Mouse (Mus musculus): ENCODE data around the gene 2300002M23Rik. TPM values are rescaled to one million over a fixed set of nuclear protein-coding genes. Genes with fewer than 3 reads are reported as not detected.

2300002M23Rik gene
- total RNA-seq, 2 experiments from 2014 or later: not detected

GRCm38 (mm10) chr17:35556186-35556765, 11.0 kb upstream of the 2300002M23Rik start:
- no peak for DNase-seq (ENCODE audit: low spot score in 2 of 2)

GRCm38 (mm10) chr17:35556812-35557211, 10.4 kb upstream of the 2300002M23Rik start:
- DNase-seq (ENCODE audit: low spot score in 2 of 2): peak; percentile 25 to 62

GRCm38 (mm10) chr17:35557351-35557750, 9.9 kb upstream of the 2300002M23Rik start:
- no peak for DNase-seq (ENCODE audit: low spot score in 2 of 2)

DNA sequence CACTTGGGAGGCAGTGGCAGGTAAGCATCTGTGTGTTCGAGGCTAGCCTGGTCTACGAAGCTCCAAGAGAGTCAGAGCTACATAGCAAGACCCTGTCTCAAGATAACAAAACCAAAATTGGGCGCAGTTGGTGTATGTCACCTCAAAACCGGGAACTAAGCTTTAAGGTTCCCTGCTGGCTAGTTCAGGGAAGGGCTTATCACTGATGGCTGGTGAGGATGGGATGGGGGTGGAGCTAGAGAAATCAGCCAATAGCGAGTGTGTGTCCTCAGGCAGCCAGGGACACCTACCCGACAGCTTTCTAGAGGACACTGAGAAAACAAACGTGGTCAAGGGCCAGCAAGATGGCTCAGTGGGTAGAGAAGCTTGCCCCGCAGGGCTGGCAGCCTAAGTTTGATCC, 9.0 kb upstream of the 2300002M23Rik start:
- DNase-seq (ENCODE audit: low spot score in 2 of 2): no peak

DNA sequence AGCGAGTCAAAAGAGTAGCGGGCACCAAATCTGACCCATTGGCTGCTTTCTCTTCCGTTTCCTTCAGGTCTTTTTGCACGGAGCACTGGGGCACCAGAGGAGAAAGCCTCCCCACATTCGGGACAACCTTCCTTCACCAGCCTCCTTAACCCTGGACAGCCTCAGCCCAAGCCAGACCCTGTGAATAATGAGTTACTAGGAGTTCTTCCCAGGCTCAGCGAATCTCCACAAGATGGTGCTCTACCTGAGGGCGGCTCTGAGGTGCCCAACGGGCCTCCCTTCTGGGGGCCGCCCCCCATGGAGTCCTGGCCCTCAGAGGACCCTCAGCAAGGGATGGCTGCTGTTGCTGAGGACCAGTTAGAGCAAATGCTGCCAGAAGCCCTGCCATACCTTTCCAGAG, 517 bp downstream of the 2300002M23Rik start:
- DNase-seq (ENCODE audit: low spot score in 2 of 2): no peak

- no peak for DNase-seq (ENCODE audit: low spot score in 2 of 2)
Measured at GRCm38 (mm10) chr17:35569091-35569944, 2.1 kb downstream of the 2300002M23Rik start.

GRCm38 (mm10) chr17:35570836-35571235, 3.6 kb downstream of the 2300002M23Rik start:
- DNase-seq (ENCODE audit: low spot score in 2 of 2): no peak

DNA sequence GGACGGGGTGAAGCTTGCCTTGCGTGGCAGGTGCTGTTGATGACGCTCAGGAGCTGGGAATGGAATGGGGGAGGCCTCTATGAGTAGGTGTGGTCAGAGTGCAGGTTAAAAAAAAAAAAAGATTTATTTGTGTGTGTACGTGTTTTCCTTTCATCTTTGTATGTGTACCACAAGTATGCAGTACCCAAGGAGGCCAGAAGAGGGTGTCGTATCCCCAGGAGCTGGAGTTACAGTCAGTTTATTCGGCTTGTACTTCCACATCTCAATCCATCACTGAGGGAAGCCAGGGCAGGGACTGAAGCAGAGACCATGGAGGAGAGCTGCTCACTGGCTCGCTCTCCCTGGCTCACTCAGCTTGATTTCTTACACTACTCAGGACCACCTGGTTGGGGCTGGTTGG, 4.2 kb downstream of the 2300002M23Rik start:
- no peak for DNase-seq (ENCODE audit: low spot score in 2 of 2)

DNA sequence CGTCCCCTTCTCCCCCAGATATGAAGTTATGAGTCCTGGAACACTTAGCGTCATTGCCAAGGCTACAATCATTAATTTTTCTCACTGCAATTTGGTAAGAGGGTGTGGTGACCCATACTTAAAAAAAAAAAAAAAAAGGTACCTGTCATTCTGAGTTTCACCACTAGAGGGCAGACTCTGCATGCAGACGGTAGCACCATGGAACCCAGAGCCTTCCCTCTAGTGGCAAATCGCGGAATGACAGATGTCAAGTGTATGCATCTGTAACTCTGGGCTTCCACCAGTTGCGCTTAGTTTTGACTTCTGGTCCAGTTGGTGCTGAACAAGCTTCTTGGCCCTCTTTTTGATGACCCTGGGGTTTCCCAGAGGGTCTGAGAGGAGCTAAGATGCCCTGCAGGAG, 11.0 kb downstream of the 2300002M23Rik start:
- DNase-seq (ENCODE audit: low spot score in 2 of 2): peak in 1 of 2 experiments; percentile 83

DNA sequence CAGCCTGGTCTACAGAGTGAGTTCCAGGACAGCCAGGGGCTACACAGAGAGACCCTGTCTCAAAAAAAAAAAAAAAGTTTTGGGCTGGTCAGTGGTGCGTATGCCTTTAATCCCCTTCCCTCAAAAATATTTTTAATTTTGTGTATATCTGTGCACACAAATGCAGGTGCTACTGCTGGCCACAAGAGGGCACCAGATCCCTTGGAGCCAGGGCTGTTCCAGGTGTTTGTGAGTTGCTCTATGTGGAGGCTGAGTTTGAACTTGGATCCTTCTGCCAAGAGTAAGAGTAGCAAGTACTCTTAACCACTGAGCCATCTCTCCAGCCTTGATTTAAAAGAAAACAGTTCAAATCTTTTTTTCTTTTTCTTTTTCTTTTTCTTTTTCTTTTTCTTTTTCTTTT, 15.7 kb downstream of the 2300002M23Rik start:
- no peak for DNase-seq (ENCODE audit: low spot score in 2 of 2)

DNA sequence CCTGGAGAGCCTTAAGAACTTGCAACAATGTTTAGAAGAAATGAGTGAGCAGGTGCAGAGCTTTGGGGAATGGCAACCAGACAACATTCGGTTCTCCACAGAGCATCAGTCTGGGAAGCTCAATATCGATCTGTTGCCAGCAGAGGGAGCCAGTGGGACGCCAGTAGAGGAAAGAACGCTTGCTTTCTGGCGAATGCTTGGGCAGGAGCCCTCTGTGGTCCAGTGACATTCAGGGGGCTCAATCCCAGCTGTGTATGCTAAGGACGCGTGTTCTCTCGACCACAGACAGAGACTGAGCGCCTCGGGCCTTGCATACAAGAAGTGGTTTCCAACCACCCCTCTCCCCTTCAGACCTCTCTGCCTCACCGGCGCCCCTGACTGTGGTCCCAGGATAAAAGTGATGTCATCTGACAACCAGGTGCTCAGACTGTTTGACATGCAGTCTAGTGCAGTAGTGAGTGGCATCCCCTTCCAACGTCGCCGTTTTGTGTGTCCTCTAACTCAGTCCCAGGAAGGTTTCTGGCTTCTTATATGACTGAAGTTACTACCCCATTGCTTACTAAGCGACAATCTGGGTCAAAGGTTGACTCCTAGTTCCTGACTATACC, 17.2 kb downstream of the 2300002M23Rik start:
- peak; percentile 73 to 91 for DNase-seq (ENCODE audit: low spot score in 2 of 2)

DNA sequence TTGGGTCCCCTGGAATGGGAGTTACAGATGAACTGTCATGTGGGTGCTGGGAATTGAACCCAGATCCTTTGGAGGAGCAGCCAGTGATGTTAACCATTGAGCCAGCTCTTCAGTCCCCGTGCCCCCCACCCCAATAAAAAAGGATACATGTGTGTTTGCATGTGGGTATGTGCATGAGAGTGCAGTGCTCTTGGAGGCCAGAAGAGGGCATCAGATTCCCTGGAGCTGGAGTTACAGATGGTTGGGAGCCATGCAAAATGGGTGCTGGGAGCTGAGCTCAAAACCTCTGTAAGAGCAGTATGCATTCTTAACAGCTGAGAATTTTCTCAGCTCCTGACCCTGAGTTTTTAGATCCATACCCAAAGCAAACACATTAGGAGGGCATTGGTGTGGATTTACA, 20.0 kb downstream of the 2300002M23Rik start:
- DNase-seq (ENCODE audit: low spot score in 2 of 2): no peak

- no peak for DNase-seq (ENCODE audit: low spot score in 2 of 2)
Measured at GRCm38 (mm10) chr17:35588387-35588786, 21.1 kb downstream of the 2300002M23Rik start.

GRCm38 (mm10) chr17:35590410-35591218, 23.4 kb downstream of the 2300002M23Rik start:
- peak; percentile 69 to 81 for DNase-seq (ENCODE audit: low spot score in 2 of 2)

GRCm38 (mm10) chr17:35591219-35591578, 23.9 kb downstream of the 2300002M23Rik start:
- DNase-seq (ENCODE audit: low spot score in 2 of 2): no peak

DNA sequence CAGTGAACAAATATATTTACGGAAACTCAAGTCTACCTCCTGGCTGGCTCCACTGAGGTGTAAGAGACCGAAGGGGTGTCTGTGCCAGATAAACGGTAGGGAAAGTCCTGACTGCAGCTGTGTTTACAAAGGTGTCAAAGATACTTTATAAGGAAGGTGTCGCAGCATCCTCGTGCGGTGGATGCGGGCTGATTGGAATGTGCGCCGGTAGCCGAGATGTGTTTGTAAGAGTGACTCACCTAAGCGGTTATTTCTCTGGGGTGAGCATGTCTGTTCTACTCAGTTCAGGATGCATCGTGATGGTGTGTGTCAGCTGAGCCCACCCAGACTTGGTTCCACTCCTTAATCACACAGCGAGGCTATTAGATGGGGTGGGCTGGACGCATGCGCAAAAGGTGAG, 24.5 kb downstream of the 2300002M23Rik start:
- DNase-seq (ENCODE audit: low spot score in 2 of 2): no peak

GRCm38 (mm10) chr17:35592131-35592530, 24.9 kb downstream of the 2300002M23Rik start:
- DNase-seq (ENCODE audit: low spot score in 2 of 2): no peak

DNA sequence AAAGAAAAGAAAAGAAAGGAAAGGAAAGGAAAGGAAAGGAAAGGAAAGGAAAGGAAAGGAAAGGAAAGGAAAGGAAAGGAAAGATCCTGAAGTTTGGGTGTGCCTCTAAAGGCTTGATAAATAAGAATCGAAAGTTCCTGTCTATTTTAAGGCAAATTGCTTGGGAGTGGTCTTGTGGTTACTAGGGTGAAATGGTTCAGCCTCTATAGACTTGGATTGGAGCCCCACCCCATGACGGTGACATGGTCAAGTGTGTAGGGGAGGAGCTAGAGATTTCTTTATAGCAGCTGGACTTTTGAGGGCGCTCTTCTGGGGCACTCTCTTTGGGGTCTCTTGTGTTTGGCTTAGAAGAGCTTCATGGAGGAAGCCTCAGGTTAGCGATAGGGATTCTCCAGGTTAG, 26.5 kb downstream of the 2300002M23Rik start:
- no peak for DNase-seq (ENCODE audit: low spot score in 2 of 2)

DNA sequence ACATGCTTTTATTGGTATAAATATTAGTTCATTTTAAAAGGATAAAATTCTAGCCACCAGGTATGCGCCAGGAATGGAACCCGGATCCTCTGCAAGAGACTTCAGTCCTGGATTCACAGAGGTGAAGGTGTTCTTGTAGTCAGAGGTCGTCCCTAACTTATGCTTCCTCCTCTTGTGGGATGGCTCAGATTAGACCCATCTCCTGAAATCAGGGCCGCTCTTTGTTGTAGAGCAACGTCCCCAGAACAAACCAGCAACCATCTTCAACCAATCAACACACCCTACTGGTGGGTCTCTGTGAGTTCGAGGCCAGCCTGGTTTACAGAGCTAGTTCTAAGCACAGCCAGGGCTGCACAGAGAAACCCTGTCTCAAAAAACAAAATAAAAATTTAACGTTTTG, 27.2 kb downstream of the 2300002M23Rik start:
- no peak for DNase-seq (ENCODE audit: low spot score in 2 of 2)

DNA sequence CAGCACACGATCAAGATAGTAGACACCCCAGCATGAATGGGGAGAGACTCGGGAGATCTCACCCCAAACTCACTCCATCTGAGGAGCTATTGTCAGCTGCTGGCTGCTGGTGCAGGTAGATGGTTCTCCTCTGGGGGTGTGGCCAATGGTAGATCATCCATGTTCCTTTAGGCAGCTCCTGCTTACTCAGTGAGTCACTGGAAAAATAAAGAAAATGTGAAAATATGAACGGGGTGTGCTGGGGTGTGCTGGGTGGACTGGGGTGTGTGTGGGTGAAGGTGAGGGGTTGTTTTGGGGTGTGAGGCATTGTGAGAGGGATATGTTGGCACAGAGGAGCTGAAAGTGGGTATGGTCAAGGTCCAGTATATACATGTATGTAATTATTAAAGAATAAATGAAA, 30.1 kb downstream of the 2300002M23Rik start:
- DNase-seq (ENCODE audit: low spot score in 2 of 2): no peak

- no peak for DNase-seq (ENCODE audit: low spot score in 2 of 2)
Measured at GRCm38 (mm10) chr17:35601249-35601648, 34.0 kb downstream of the 2300002M23Rik start, which contains the start of gene Sfta2. TSS of gene Sfta2 (plus strand) at chr17:35601549.
